Mouse (Mus musculus) thymus, postnatal 36 days (tissue): ENCODE measurements around the gene Vamp5.

Experiments
- DNase-seq, 2 experiments: peaks; one replicate each; pipeline ENCODE4 v3.0.0; 2022; ENCODE audit warnings: mixed read lengths in 2 of 2

Vamp5 gene

GRCm38 (mm10) chr6:72364009-72364408 lies 16.3 kb downstream of the Vamp5 start:
- no peak for DNase-seq

- peak; percentile 94 to 96 for DNase-seq
These were observed 17.9 kb downstream of the Vamp5 start for GRCm38 (mm10) chr6:72362132-72363028.

GRCm38 (mm10) chr6:72361121-72361551 lies 19.1 kb downstream of the Vamp5 start:
- no peak for DNase-seq

- DNase-seq = no peak
These were observed 19.7 kb downstream of the Vamp5 start for GRCm38 (mm10) chr6:72360599-72360935.

GRCm38 (mm10) chr6:72359891-72360598 lies 20.2 kb downstream of the Vamp5 start:
- DNase-seq = no peak

GRCm38 (mm10) chr6:72359343-72359742 lies 20.9 kb downstream of the Vamp5 start:
- DNase-seq = no peak

GRCm38 (mm10) chr6:72358086-72358764 lies 22.0 kb downstream of the Vamp5 start:
- no peak for DNase-seq

GRCm38 (mm10) chr6:72357164-72358079 lies 22.8 kb downstream of the Vamp5 start:
- no peak for DNase-seq

GRCm38 (mm10) chr6:72356001-72356532 lies 24.2 kb downstream of the Vamp5 start:
- no peak for DNase-seq

GRCm38 (mm10) chr6:72355066-72355911 lies 25.0 kb downstream of the Vamp5 start, which contains the start of gene Tmem150a:
Tmem150a (plus strand) TSS chr6:72355447.
- peak; percentile 40 to 58 for DNase-seq

- DNase-seq = no peak
These were observed 26.2 kb downstream of the Vamp5 start for GRCm38 (mm10) chr6:72354025-72354424.

- DNase-seq = no peak
These were observed 27.4 kb downstream of the Vamp5 start for GRCm38 (mm10) chr6:72352636-72353405.

- DNase-seq = no peak
These were observed 30.1 kb downstream of the Vamp5 start for GRCm38 (mm10) chr6:72350214-72350613.

GRCm38 (mm10) chr6:72348411-72348810 lies 31.9 kb downstream of the Vamp5 start:
- DNase-seq = no peak

GRCm38 (mm10) chr6:72347166-72347941 lies 32.9 kb downstream of the Vamp5 start, which contains the start of gene 0610030E20Rik:
0610030E20Rik (plus strand) TSS chr6:72347317.
- peak; percentile 84 to 88 for DNase-seq

GRCm38 (mm10) chr6:72346261-72346660 lies 34.0 kb downstream of the Vamp5 start:
- DNase-seq = no peak

GRCm38 (mm10) chr6:72345633-72346032 lies 34.6 kb downstream of the Vamp5 start:
- DNase-seq = no peak

- DNase-seq = peak; percentile 88 to 89
These were observed 35.1 kb downstream of the Vamp5 start, which contains the start of gene Usp39 for GRCm38 (mm10) chr6:72345074-72345567. Usp39 (minus strand) TSS chr6:72345184.
